Mouse (Mus musculus) heart, postnatal 10 days (tissue): ENCODE results near the gene Phldb2. TPM values are rescaled to one million over a fixed set of nuclear protein-coding genes. Genes with fewer than 3 reads are reported as not detected.

Experiments used
- DNase-seq, 2 experiments: peaks; one replicate each; pipeline ENCODE4 v3.0.0; 2021
- intact Hi-C: fragments of 180-260 bp; cut with DNase I; formaldehyde crosslinking; loops from one replicate; pipeline ENCODE4 v1.15.1; 2025
- total RNA-seq, 2 experiments: library from RNA; stranded (reverse); gene quantifications; 2 replicates each; pipeline ENCODE4 v1.2.3; 2021

The Phldb2 gene
- 10 to 100 TPM; 39.9 to 61.7 TPM for total RNA-seq

GRCm38 (mm10) chr16:45953394-45953793 lies at the start of gene Phldb2:
Gene Phldb2, minus strand, starts transcription at chr16:45953598.
- no peak for DNase-seq
- intact Hi-C loops = loop anchor here (5.0 kb wide), 1 partner anchor 56 kb away; no protein-coding TSS in a partner anchor

- no peak for DNase-seq
- intact Hi-C loops = no loop called here
Measured at GRCm38 (mm10) chr16:46001550-46002166, 48.3 kb upstream of the Phldb2 start.

DNA sequence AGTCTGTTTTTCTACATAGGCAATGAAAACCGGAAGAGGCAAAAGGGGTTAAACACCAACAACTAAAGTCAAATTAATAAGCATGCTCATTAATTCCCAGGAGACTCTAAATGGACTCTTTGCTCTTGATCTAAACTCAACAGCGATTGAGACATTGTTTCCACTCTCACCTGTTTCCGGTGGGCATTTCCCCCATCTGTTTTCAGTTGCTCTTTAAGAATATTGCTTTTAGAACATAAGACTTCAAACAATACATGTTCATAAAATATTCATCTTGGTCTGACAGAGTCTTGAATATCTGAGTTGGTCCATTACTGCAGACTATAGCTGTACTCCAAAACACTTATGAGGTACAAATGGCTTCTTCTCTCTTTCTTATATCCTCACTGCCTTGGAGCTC lies 47.6 kb upstream of the Phldb2 start:
- intact Hi-C loops = no loop called here
- no peak for DNase-seq

GRCm38 (mm10) chr16:45999374-46000191 lies 46.2 kb upstream of the Phldb2 start:
- intact Hi-C loops = no loop called here
- DNase-seq = no peak

DNA sequence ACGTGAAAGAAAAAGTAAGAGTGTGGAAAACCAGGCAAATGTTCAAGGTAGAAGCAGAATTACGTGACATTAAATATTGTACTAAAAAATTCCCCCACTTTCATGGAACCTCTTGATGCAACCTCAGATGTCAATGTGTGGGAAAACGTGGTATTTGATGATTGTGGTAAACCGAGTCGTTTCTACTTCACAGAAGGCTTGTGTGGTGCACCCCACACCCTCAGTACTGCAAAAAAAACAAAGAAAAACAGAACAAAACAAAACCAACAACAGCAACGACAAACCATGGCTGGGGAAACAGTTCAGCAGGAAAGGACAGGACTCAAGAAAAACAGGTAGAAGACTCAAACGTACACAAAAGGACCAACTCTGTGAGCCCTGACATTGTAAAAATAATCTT lies 44.8 kb upstream of the Phldb2 start:
- DNase-seq = no peak
- intact Hi-C loops = no loop called here

- DNase-seq = no peak
- intact Hi-C loops = loop anchor here (2.0 kb wide), 2 partner anchors 32 to 104 kb away; no protein-coding TSS in a partner anchor
Measured at GRCm38 (mm10) chr16:45990901-45991676, 37.7 kb upstream of the Phldb2 start.

GRCm38 (mm10) chr16:45986236-45986635 lies 32.8 kb upstream of the Phldb2 start:
- DNase-seq = no peak
- intact Hi-C loops = no loop called here

GRCm38 (mm10) chr16:45984610-45985606 lies 31.5 kb upstream of the Phldb2 start:
- intact Hi-C loops = no loop called here
- DNase-seq = peak; percentile 23 to 30

GRCm38 (mm10) chr16:45976251-45976650 lies 22.9 kb upstream of the Phldb2 start:
- no peak for DNase-seq
- intact Hi-C loops = no loop called here

DNA sequence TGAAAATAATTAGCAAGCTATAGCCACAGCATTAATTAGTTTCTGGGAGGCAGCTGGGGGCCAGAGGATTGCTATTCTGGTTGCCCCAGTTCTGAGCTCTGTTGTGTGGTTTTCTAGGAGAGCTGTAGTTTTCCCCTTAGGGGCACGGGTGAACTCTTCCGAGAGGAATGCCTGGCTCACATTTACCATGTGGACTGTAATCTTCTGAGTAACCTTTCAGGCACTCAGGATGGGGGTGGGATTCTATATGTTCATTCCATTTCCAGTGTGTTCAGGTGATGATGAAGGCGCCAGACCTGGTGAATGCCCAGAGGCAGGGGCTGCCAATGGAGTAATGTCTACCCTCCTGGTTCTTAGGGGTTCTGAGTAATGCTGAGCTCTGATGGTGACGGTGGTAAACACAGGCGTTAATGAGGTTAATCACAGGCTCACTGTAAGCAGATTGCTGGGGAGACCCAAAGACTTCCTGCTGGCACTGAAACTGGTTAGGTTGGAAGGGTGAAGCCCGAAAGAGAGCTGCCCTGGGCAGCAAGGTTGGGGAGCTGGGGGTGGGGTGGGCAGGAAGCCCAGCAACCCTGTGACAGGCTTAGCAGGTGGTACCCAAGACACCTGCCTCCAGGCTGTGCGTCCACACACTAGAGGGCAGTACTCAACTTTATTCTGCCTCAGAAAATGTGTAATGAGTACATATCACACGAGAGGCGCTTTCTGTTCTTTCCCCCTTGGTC lies 20.7 kb upstream of the Phldb2 start:
- intact Hi-C loops = loop anchor here (5.0 kb wide), 1 partner anchor 48 kb away; no protein-coding TSS in a partner anchor

DNA sequence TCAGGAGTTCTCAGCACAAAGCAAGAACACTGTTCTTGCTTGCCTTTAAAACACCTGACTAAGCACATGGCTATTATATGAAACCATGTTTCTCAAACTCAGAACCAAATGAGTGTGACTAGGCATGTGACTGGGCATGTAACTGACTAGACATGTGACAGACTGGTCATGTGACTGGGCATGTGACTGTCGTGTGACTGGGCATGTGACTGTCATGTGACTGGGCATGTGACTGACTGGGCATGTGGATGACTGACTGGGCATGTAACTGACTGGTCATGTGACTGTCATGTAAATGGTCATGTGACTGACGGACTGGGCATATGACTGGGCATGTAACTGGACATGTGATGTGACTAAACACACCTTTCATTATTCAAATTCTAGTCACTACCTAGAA lies 16.8 kb upstream of the Phldb2 start:
- DNase-seq = no peak
- intact Hi-C loops = loop anchor here (5.0 kb wide), 1 partner anchor 52 kb away; no protein-coding TSS in a partner anchor

More for the DNA sequence above, 20.7 kb upstream of the Phldb2 start:
- no peak for DNase-seq

DNA sequence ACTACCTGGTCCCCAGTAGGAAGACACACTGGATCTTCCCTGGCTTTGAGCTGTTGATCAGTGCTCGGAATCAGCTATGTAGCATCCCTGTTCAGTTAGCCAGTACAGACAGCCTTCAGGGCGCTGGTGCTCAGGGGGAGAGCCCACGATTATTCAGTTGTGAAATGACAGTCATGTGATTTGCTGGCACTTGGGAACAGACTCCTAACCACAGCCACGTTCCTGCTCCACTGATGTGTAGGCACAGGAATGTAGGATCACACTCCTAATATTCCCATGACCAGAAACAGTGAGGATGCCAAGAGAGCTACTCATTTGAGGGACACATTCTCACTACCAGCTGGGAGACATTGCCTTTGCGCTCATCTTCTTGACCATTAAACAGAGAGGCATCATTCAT lies 15.3 kb upstream of the Phldb2 start:
- DNase-seq = no peak
- intact Hi-C loops = loop anchor here (5.0 kb wide), 1 partner anchor 226 kb away; the partner anchor contains the start of gene Abhd10

DNA sequence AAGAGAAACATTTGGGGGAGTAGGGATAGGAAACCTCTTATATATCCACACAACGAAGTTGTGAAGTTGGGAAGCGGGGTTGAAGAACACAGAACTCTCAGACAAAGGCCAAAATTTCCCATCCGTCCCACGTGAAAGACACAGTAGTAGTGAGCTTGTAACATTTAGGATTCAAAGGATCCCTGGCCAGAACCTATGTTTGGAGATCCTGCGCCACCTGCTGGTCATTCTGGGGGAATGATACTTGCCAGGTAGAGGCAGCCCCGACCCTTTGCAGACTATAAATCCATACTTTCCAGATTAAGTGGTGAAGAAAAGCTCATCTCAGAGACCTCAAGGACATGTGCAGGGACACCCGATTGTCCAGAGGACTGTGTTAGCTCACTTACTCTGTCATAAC lies 14.1 kb upstream of the Phldb2 start:
- intact Hi-C loops = loop anchor here (1.0 to 5.0 kb wide), 5 partner anchors 45 to 282 kb away; partner anchors contain the start of gene Abhd10
- DNase-seq = peak; percentile 83 to 88

DNA sequence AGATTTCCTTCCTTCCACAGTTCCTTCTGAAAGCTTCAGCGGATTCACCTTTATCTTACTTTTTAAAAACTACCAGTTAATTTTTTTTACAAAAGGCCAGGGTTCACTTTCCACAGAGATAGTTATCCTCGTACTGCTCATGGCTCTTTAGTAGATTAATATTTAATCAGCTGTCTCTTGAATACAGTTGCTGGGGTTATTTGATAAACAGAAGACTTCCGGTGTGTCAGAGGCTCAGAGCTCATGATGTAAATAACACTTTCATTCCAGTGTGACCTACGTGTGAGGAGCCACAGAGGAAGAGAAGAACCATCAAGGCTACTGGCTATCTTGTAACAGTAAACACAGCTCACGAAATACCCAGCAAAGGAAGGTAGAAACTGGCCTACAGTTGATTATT lies 13.2 kb upstream of the Phldb2 start:
- intact Hi-C loops = loop anchor here (1.0 to 5.0 kb wide), 5 partner anchors 44 to 281 kb away; partner anchors contain the start of gene Abhd10
- no peak for DNase-seq

DNA sequence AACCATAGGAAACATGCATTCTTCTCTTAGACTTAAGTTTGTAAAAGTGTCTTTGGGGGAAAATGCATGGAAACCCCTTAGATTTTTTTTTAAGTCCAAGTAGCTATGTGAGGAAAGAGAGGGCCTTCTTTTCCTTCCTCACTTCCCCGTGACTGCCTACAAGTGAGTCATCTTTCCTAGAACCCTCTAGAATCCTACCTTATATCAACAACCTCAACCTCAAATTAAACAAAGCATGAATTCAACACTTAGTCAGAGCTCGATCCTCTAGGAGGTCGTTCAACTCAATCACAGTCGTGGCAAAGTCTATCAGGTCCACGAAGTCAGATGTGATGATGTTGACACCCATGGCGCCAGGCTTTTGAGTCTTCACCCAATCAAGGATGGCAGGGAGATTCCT lies 11.4 kb upstream of the Phldb2 start:
- intact Hi-C loops = loop anchor here (5.0 kb wide), 1 partner anchor 222 kb away; the partner anchor contains the start of gene Abhd10

GRCm38 (mm10) chr16:45963837-45964236 lies 10.4 kb upstream of the Phldb2 start:
- intact Hi-C loops = no loop called here
- DNase-seq = no peak

More for the DNA sequence above, 11.4 kb upstream of the Phldb2 start:
- DNase-seq = no peak

DNA sequence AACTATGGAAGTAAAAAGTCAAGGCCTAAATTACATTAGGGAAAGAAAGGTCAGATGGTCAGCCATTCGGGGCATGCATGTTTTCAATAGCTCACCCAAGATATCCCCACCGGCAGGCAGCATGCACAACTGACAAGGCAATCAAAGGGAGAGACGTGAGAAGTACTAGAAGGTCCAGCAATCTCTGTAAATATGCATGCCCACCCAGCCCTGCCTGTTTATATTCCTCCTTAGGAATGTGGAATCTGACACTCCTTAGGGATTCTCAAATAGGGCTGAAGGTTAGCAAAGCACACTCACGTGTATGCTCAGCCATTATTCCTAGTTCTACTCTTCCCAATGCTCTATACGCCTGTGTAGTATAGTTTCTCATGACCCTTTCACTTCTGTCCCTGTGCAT lies 9.7 kb upstream of the Phldb2 start:
- DNase-seq = no peak
- intact Hi-C loops = no loop called here

DNA sequence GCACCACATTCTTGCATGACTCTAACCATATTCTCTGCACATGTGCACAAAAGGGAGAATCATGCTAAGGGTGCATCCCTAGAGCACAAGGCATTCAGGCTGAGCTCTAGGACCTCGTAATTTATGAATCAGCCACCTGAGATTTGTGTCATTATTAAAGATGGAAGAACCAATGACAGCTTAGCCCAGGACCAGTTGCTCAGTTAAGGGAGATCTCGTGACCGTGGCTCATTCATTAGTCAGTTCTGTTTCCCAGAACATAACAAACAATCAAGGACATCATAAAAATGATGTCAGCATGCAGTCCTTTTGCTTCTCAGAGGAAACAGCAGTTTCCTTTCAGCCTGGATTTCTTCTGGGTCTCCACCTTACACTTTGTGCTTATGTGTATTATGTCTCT lies 7.6 kb upstream of the Phldb2 start:
- no peak for DNase-seq
- intact Hi-C loops = no loop called here

GRCm38 (mm10) chr16:45956390-45956950 lies 3.1 kb upstream of the Phldb2 start:
- no peak for DNase-seq
- intact Hi-C loops = no loop called here
